Mouse (Mus musculus) ZHBTc4 (cell line): ENCODE results near the gene Il15ra.

Experiments used
- DNase-seq: peaks from one replicate; pipeline ENCODE4 v3.0.0-alpha.2; 2011; ENCODE audit warnings: low read depth, low spot score

Il15ra gene

GRCm38 (mm10) chr2:11777091-11778068, 72.3 kb downstream of the Il15ra start, which contains the start of the genes Fbh1 and Ankrd16:
Gene Fbh1, minus strand, starts transcription at chr2:11777582.
Gene Ankrd16, plus strand, starts transcription at chr2:11777876.
- peak; percentile 100 for DNase-seq

- DNase-seq, result peak; percentile 95
These were observed 73.2 kb downstream of the Il15ra start for GRCm38 (mm10) chr2:11778087-11778823.
